Mouse (Mus musculus): Measurements from ENCODE around the gene 4933406M09Rik. TPM values are rescaled to one million over a fixed set of nuclear protein-coding genes. Genes with fewer than 3 reads are reported as not detected.

4933406M09Rik gene
- polyA plus RNA-seq, 1 experiment from 2014 or later = 0.07 TPM

DNA sequence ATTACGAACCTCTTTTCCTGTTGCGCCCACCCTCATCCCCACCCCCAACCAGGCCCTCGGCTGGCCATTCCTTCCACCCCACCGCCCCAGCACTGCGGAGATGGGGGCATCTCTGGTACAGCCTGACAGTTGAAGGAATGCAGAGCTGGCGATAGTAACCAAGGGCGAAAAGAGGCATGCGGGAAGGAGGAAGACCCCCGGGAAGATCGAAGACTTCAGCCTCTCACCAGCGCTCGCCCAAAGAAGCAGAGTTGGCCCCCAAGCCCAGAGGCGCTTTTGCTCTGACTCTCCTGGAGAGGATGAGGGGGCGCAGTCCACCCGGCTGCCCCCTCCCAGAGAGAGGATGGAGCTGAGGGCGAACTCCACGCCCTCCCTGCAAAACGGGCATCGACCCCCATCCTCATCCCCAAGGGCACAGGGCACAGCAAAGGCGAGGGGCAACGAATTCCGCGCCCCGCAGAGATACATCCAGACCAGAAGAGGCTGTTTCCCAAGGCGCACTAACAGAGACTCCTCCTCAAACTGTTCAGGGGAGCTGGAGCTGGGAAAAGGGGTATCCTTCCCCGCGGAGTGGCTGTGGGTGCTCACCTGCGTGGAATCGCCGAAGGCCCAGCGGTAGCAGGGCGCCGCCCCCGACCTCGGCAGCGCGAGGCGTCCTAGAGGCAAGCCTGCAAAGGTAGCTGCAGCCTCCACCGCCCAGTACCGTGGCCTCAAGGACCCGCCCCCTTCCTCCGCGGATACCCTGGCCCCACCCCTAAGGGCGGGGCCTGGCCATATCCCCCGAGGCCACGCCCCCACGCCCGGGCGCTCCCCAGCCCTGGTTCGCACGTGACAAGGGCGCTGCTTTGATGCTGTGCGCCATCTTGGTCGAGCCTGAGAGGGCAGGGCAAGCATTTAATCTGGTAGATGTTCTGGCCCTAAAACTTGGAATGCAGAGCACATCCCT, 41.5 kb upstream of the 4933406M09Rik start:
- no peak overlapping the region for H3K27ac ChIP-seq (ENCODE audit: low read length)
- H3K9ac ChIP-seq (ENCODE audit: low read depth, low read length) = peak overlapping the region; percentile 66
- H3K4me2 ChIP-seq (ENCODE audit: low read depth, low read length) = peak overlapping the region; percentile 88
- peaks cover 4% of the 10 kb centered on the region for H3K4me1 ChIP-seq (ENCODE audit: control insufficient read depth, insufficient read depth, low read length)
- WGBS = 2% methylated on average over 54 of the region's 54 CpGs
- ATAC-seq = peak; percentile 97
- no peaks in the 10 kb centered on the region for H3K27me3 ChIP-seq (replicated peaks; ENCODE audit: control insufficient read depth, insufficient read depth, low read length)
- H3K36me3 ChIP-seq (ENCODE audit: control insufficient read depth, insufficient read depth, low read length) = peaks cover 4% of the 10 kb centered on the region; the same call in 1 of the 2 replicates
- no peaks in the 10 kb centered on the region for H3K9me3 ChIP-seq (ENCODE audit: control insufficient read depth, low read length)
- H3K4me3 ChIP-seq (ENCODE audit: low read length) = peak overlapping the region; percentile 58

DNA sequence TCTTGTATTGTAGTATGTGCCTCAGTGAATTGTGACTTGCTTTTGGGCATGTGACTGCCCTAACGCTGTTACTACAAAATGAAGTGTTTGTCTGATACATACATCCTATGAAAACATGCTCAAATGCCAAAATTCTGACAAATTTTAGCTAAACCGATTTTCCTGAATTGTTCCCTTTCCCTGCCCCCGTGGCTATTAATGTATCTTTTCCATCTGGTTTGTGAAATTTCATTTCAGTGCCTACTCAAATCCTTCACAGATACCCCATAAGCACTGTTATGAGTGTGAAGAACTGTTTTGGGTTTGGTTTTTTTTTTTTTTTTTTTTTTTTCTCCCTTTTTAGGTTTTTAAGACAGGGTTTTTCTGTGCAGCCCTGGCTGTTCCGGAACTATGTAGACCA, 40.7 kb upstream of the 4933406M09Rik start:
- Histone ChIP-seq H3K4me2 (ENCODE audit: low read depth, low read length) (peak overlapping the region; percentile 88), H3K27ac (ENCODE audit: low read length) (no peak overlapping the region), H3K36me3 (ENCODE audit: control insufficient read depth, insufficient read depth, low read length) (peaks cover 4% of the 10 kb centered on the region; the same call in 1 of the 2 replicates), H3K9ac (ENCODE audit: low read depth, low read length) (no peak overlapping the region), H3K4me1 (ENCODE audit: control insufficient read depth, insufficient read depth, low read length) (peaks cover 4% of the 10 kb centered on the region), H3K4me3 (ENCODE audit: low read length) (peak overlapping the region; percentile 58; the same call in 1 of the 2 replicates), H3K9me3 (ENCODE audit: control insufficient read depth, low read length) (no peaks in the 10 kb centered on the region), H3K27me3 (replicated peaks; ENCODE audit: control insufficient read depth, insufficient read depth, low read length) (no peaks in the 10 kb centered on the region)
- WGBS = 77% methylated on average over 4 of the region's 4 CpGs
- ATAC-seq = no peak

DNA sequence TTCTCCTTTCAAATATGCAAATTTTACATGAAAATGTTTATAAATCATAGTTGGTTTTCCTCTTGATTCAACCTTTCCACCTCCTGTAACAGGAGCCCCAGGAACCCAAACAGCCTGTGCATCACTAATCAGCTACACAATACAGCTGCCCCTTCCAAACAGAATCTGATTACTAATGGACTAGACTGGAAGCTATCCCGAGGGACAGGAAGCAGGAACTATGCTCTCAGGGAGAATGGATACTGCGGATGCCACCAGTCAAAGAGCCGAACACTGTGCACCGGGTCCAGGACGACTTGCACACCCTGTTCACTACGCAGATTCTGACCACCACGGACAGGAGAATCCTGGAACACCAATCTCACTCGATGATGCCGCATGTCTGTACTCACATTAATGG, 37.9 kb upstream of the 4933406M09Rik start:
- WGBS = 84% methylated on average over 9 of the region's 9 CpGs
- ATAC-seq = no peak
- H3K9me3 ChIP-seq (ENCODE audit: control insufficient read depth, low read length) = no peaks in the 10 kb centered on the region
- H3K27ac ChIP-seq (ENCODE audit: low read length) = no peak overlapping the region
- peaks cover 4% of the 10 kb centered on the region for H3K4me1 ChIP-seq (ENCODE audit: control insufficient read depth, insufficient read depth, low read length)
- peaks cover 6% of the 10 kb centered on the region for H3K36me3 ChIP-seq (ENCODE audit: control insufficient read depth, insufficient read depth, low read length)
- no peak overlapping the region for H3K9ac ChIP-seq (ENCODE audit: low read depth, low read length)
- H3K27me3 ChIP-seq (replicated peaks; ENCODE audit: control insufficient read depth, insufficient read depth, low read length) = no peaks in the 10 kb centered on the region
- no peak overlapping the region for H3K4me2 ChIP-seq (ENCODE audit: low read depth, low read length)
- H3K4me3 ChIP-seq (ENCODE audit: low read length) = no peak overlapping the region

DNA sequence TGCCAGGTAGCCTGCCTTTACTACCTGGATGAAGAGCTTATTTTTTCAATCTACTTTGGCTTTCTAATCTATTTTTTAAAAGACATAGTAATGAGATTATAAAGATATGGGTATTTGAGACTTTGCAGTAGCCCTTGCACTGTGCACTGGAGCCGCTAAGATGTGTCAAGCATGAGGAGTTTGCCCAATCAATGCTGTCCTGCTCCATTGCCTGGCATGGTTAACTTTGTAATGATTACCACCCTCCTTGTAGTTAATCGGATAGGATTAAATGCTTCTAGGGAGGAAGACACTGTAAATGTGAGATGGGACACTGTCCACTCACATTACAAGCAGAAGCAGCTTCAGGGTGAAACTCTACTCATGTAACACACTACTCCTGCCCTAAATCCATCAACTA, 32.4 kb upstream of the 4933406M09Rik start:
- Histone ChIP-seq H3K27ac (ENCODE audit: low read length) (no peak overlapping the region), H3K4me1 (ENCODE audit: control insufficient read depth, insufficient read depth, low read length) (peaks cover 4% of the 10 kb centered on the region; the same call in 1 of the 2 replicates), H3K27me3 (replicated peaks; ENCODE audit: control insufficient read depth, insufficient read depth, low read length) (no peaks in the 10 kb centered on the region), H3K4me2 (ENCODE audit: low read depth, low read length) (no peak overlapping the region), H3K4me3 (ENCODE audit: low read length) (no peak overlapping the region), H3K9ac (ENCODE audit: low read depth, low read length) (no peak overlapping the region), H3K36me3 (ENCODE audit: control insufficient read depth, insufficient read depth, low read length) (peaks cover 16% of the 10 kb centered on the region), H3K9me3 (ENCODE audit: control insufficient read depth, low read length) (no peaks in the 10 kb centered on the region)
- WGBS = 93% methylated on average over 2 of the region's 2 CpGs
- ATAC-seq = no peak

DNA sequence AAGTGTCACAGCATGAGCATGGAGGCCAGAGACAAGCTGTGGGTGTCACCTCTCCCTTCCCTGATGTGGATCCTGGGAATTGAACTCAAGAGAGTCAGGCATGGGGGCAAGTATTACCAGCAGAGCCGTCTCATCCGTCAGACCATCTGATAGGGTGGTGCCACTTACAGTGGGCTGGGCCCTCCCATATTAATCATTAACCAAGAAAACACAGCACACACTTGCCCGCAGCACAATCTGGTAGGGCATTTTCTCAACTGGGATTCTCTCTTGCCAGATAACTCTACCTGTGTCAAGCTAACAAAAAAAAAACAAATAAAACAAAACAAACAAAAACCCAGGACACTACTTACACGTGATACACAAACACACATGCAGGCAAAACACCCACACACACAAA, 28.3 kb upstream of the 4933406M09Rik start:
- H3K36me3 ChIP-seq (ENCODE audit: control insufficient read depth, insufficient read depth, low read length) = peaks cover 16% of the 10 kb centered on the region
- H3K27ac ChIP-seq (ENCODE audit: low read length) = peak overlapping the region; percentile 28
- H3K9ac ChIP-seq (ENCODE audit: low read depth, low read length) = no peak overlapping the region
- 57% methylated on average over 4 of the region's 4 CpGs for WGBS
- no peak overlapping the region for H3K4me2 ChIP-seq (ENCODE audit: low read depth, low read length)
- H3K4me1 ChIP-seq (ENCODE audit: control insufficient read depth, insufficient read depth, low read length) = peaks cover 15% of the 10 kb centered on the region
- H3K9me3 ChIP-seq (ENCODE audit: control insufficient read depth, low read length) = no peaks in the 10 kb centered on the region
- no peaks in the 10 kb centered on the region for H3K27me3 ChIP-seq (replicated peaks; ENCODE audit: control insufficient read depth, insufficient read depth, low read length)
- H3K4me3 ChIP-seq (ENCODE audit: low read length) = no peak overlapping the region
- ATAC-seq = peak; percentile 55

DNA sequence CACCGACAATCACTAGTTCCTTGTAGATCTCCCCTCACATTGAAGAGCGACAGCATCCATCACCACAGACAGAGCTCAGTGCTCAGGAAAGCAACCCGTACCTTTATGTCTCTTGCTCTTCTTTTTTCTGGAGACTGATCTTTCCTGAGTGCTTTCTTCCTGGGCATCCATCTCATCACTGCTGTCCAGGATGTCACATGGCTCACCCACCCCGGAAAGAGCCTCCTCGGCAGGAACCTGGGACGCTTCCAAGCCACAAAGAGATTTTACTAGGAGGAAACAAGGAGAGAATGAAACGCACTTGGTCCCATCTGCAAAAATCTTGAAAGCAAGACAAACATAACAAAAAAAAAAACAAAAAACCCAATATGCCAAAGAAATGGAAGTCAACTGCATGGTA, 25.1 kb upstream of the 4933406M09Rik start:
- H3K4me3 ChIP-seq (ENCODE audit: low read length) = peak overlapping the region; percentile 93
- H3K4me1 ChIP-seq (ENCODE audit: control insufficient read depth, insufficient read depth, low read length) = peaks cover 16% of the 10 kb centered on the region
- peak overlapping the region; percentile 34; the same call in 1 of the 2 replicates for H3K9ac ChIP-seq (ENCODE audit: low read depth, low read length)
- WGBS = 71% methylated on average over 7 of the region's 7 CpGs
- no peak overlapping the region for H3K27ac ChIP-seq (ENCODE audit: low read length)
- H3K36me3 ChIP-seq (ENCODE audit: control insufficient read depth, insufficient read depth, low read length) = peaks cover 5% of the 10 kb centered on the region
- H3K9me3 ChIP-seq (ENCODE audit: control insufficient read depth, low read length) = no peaks in the 10 kb centered on the region
- H3K27me3 ChIP-seq (replicated peaks; ENCODE audit: control insufficient read depth, insufficient read depth, low read length) = no peaks in the 10 kb centered on the region
- no peak for ATAC-seq
- H3K4me2 ChIP-seq (ENCODE audit: low read depth, low read length) = peak overlapping the region; percentile 58

DNA sequence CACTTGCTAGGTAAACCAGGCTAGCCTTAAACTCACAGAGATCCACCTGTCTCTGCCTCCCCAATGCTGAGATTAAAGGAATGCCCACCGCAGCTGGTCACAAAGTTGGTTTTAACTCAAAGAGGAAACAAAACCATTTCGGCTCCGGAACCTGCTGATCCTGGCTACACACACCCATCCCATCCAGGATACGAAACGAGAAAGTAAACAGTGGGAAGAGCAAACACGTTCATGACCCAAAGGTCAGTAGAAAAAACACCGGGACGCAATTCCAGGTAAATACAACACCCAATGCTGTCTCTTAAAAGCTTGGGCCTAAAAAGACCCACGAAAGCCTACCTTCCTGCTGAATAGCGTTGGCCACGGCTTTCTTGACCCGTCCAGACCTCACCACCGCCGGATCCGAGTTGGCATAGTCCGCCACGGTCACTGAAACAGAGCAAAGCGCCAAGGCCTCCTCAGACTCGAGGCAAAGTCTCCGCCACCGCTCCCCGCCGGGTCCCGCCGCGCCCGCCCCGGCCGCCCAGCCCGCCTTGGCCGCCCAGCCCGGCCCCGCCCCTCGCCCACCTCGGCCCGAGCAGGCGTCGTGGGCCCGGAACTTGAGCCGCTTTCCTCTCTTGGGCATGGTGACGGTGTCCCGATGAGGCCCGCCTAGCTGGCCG, 24.4 kb upstream of the 4933406M09Rik start:
- Histone ChIP-seq H3K9ac (ENCODE audit: low read depth, low read length) (peak overlapping the region; percentile 93), H3K4me3 (ENCODE audit: low read length) (peak overlapping the region; percentile 93), H3K36me3 (ENCODE audit: control insufficient read depth, insufficient read depth, low read length) (no peaks in the 10 kb centered on the region; the same call in 1 of the 2 replicates), H3K4me1 (ENCODE audit: control insufficient read depth, insufficient read depth, low read length) (peaks cover 16% of the 10 kb centered on the region), H3K27me3 (replicated peaks; ENCODE audit: control insufficient read depth, insufficient read depth, low read length) (no peaks in the 10 kb centered on the region), H3K4me2 (ENCODE audit: low read depth, low read length) (peak overlapping the region; percentile 58), H3K27ac (ENCODE audit: low read length) (peak overlapping the region; percentile 85), H3K9me3 (ENCODE audit: control insufficient read depth, low read length) (no peaks in the 10 kb centered on the region)
- peak; percentile 89 for ATAC-seq
- under 1% methylated on average over 35 of the region's 44 CpGs for WGBS

DNA sequence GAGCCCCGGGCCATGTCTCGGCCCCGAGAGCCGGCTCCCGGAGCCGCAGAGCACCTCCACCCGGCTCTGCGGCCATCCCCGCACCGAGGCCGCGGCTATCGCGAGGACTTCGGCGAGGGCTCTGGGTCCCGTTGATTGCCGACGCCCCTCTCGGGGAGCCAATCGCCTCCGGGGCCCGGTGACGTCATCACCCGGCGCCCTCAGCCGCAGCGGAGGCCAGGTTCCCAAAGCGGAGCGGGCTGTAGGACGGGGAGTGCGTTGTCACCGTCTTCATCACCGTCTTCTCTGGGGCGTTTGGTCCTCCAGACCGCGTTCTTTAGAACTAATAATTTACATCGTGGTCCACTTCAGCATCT, 23.9 kb upstream of the 4933406M09Rik start, which contains the start of gene Tmem183a:
Tmem183a (minus strand) TSS at position 123 of the 356 bp plus-strand sequence.
- peaks cover 16% of the 10 kb centered on the region for H3K4me1 ChIP-seq (ENCODE audit: control insufficient read depth, insufficient read depth, low read length)
- H3K4me3 ChIP-seq (ENCODE audit: low read length) = peak within 1 kb of the TSS; percentile 93
- H3K4me2 ChIP-seq (ENCODE audit: low read depth, low read length) = peak within 1 kb of the TSS; percentile 86
- ATAC-seq = peak; percentile 97
- peak within 1 kb of the TSS; percentile 93 for H3K9ac ChIP-seq (ENCODE audit: low read depth, low read length)
- H3K27ac ChIP-seq (ENCODE audit: low read length) = peak within 1 kb of the TSS; percentile 85
- H3K27me3 ChIP-seq (replicated peaks; ENCODE audit: control insufficient read depth, insufficient read depth, low read length) = no peaks in the 10 kb centered on the region
- WGBS = under 1% methylated on average over 38 of the region's 38 CpGs
- H3K36me3 ChIP-seq (ENCODE audit: control insufficient read depth, insufficient read depth, low read length) = no peaks in the 10 kb centered on the region; the same call in 1 of the 2 replicates
- no peaks in the 10 kb centered on the region for H3K9me3 ChIP-seq (ENCODE audit: control insufficient read depth, low read length)

DNA sequence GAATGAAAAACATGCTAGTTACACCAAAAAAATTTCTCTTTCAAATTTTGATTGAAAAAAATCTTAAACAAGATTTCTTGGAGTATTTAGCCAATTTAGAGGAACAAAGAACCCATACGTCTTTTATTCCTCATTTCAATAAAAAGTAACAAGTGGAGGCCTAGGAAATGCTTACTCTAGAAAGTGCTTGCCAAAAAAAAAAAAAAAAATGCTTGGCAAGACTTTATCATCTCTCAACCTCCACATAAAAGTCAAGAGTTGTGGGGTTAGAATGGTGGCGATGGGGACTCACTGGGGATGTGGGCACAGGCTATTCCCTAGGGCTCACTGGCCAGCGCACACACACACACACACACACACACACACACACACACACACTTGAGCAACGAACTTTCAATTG, 22.5 kb upstream of the 4933406M09Rik start:
- Histone ChIP-seq H3K36me3 (ENCODE audit: control insufficient read depth, insufficient read depth, low read length) (no peaks in the 10 kb centered on the region; the same call in 1 of the 2 replicates), H3K9ac (ENCODE audit: low read depth, low read length) (no peak overlapping the region), H3K27me3 (replicated peaks; ENCODE audit: control insufficient read depth, insufficient read depth, low read length) (no peaks in the 10 kb centered on the region), H3K4me2 (ENCODE audit: low read depth, low read length) (no peak overlapping the region), H3K4me3 (ENCODE audit: low read length) (no peak overlapping the region), H3K4me1 (ENCODE audit: control insufficient read depth, insufficient read depth, low read length) (peaks cover 13% of the 10 kb centered on the region), H3K9me3 (ENCODE audit: control insufficient read depth, low read length) (no peaks in the 10 kb centered on the region), H3K27ac (ENCODE audit: low read length) (no peak overlapping the region)
- WGBS = 83% methylated on average over 4 of the region's 4 CpGs
- no peak for ATAC-seq
